Mouse (Mus musculus) liver, adult 2 months (tissue): ENCODE measurements at regions not wholly inside any gene's neighbourhood (a gene's known extent, or its start where the extent isn't known, plus 50 kb on each side); places are given as distances from the start of the nearest gene placed in this dataset.

Source experiments
- CTCF ChIP-seq: fragments of 200-500 bp; IDR thresholded peaks from 2 replicates; pipeline ENCODE4 v1.5.1; 2011; ENCODE audit warnings: low read depth, low read length, control low read depth
- POLR2A ChIP-seq: fragments of 200-500 bp; IDR thresholded peaks from 2 replicates; pipeline ENCODE4 v1.6.1; 2011; ENCODE audit warnings: low read length, control low read depth; ENCODE audit not compliant: insufficient read depth; ENCODE audit errors: extremely low read depth

GRCm38 (mm10) chr10:46331599-46332283 is 754.1 kb downstream of the Hace1 start:
- no peak for TF ChIP-seq CTCF
- TF ChIP-seq POLR2A = no peak
